Mouse (Mus musculus) lung, postnatal 0 days (tissue): Measurements from ENCODE around the gene Olfr92. TPM values are rescaled to one million over a fixed set of nuclear protein-coding genes. Genes with fewer than 3 reads are reported as not detected.

Experiments
- ATAC-seq: fragments of 200-750 bp; cut with Nextera tagmentation; 2 replicates; pipeline ENCODE4 v1.8.0; 2017; ENCODE audit warnings: moderate library complexity
- DNase-seq: peaks from one replicate; pipeline ENCODE4 v3.0.0-alpha.2; 2016; ENCODE audit warnings: low spot score
- H3K27ac ChIP-seq: fragments of 300-500 bp; sonication (generic); 2 replicates; pipeline ENCODE4 v1.5.1; 2014; ENCODE audit warnings: antibody characterized with exemption, mild to moderate bottlenecking, low read length, mixed read lengths
- H3K27me3 ChIP-seq: fragments of 300-500 bp; sonication (generic); replicated peaks from 2 replicates; pipeline ENCODE4 v1.6.1; 2014; ENCODE audit warnings: low read length, mixed read lengths; ENCODE audit not compliant: insufficient read depth
- H3K36me3 ChIP-seq: fragments of 300-500 bp; sonication (generic); 2 replicates; pipeline ENCODE4 v1.6.1; 2014; ENCODE audit warnings: low read length, mixed read lengths; ENCODE audit not compliant: insufficient read depth
- H3K4me1 ChIP-seq: fragments of 300-500 bp; sonication (generic); 2 replicates; pipeline ENCODE4 v1.6.1; 2014; ENCODE audit warnings: antibody characterized with exemption, low read depth, low read length, mixed read lengths; ENCODE audit not compliant: insufficient read depth
- H3K4me2 ChIP-seq: fragments of 300-500 bp; sonication (generic); replicated peaks from 2 replicates; pipeline ENCODE4 v1.6.1; 2014; ENCODE audit warnings: low read depth, mild to moderate bottlenecking, low read length, moderate library complexity, mixed read lengths
- H3K4me3 ChIP-seq: fragments of 300-500 bp; sonication (generic); 2 replicates; pipeline ENCODE4 v1.5.1; 2014; ENCODE audit warnings: low read depth, low read length
- H3K9ac ChIP-seq: fragments of 300-500 bp; sonication (generic); replicated peaks from 2 replicates; pipeline ENCODE4 v1.6.1; 2014; ENCODE audit warnings: low read depth, mild to moderate bottlenecking
- H3K9me3 ChIP-seq: fragments of 300-500 bp; sonication (generic); 2 replicates; pipeline ENCODE4 v1.6.1; 2016; ENCODE audit warnings: low read length, mixed read lengths
- CTCF ChIP-seq: IDR thresholded peaks from 2 replicates; pipeline ENCODE4 v1.5.1; 2016; ENCODE audit warnings: antibody characterized with exemption, mild to moderate bottlenecking
- EP300 ChIP-seq: IDR thresholded peaks from 2 replicates; pipeline ENCODE4 v1.6.1; 2016; ENCODE audit warnings: antibody characterized with exemption, mild to moderate bottlenecking, control low read depth
- WGBS: fragments of 180-500 bp; shearing (Covaris S2); extraction: QIAGEN DNeasy Blood & Tissue Kit; methylation state at CpG from one replicate; pipeline ENCODE4 v1.1.7; 2014; 5-methylcytosine and 5-hydroxymethylcytosine counted together
- polyA plus RNA-seq: library from polyadenylated mRNA; unstranded; fragments of >200 nt; fragmentation: Nextera tagmentation; extraction: Ambion mirVana; gene quantifications from 2 replicates; pipeline ENCODE4 v1.2.1, GENCODE M21; 2015

The Olfr92 gene
- polyA plus RNA-seq, 1 experiment from 2014 or later = not detected

DNA sequence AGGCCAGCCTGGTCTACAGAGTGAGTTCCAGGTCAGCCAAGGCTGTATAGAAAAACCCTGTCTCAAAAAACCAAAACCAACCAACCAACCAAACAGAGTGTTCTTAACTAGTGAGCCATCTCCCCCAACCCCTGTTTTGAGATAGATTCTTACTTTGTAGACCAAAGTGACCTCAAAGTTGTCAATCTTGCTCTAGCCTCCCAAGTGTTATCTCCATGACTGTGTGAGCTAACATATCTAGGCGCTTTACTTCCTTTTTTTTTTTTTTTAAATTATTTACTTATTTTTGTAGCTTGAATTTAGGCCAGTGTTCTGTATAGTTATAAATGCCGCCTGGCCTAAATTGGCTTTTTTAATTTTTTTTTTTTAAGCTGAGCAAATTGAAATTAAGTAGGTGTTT lies 53.9 kb downstream of the Olfr92 start:
- TF ChIP-seq CTCF (no peak), EP300 (no peak)
- WGBS = 96% methylated on average over 2 of the region's 2 CpGs
- H3K4me3 ChIP-seq = no peak overlapping the region
- no peaks in the 10 kb centered on the region for H3K9me3 ChIP-seq
- ATAC-seq (no peak), DNase-seq (no peak)
- no peaks in the 10 kb centered on the region for H3K4me1 ChIP-seq
- no peak overlapping the region for H3K9ac ChIP-seq
- no peak overlapping the region for H3K4me2 ChIP-seq
- H3K27ac ChIP-seq = no peak overlapping the region
- peaks cover 37% of the 10 kb centered on the region; the same call in 1 of the 2 replicates for H3K36me3 ChIP-seq
- H3K27me3 ChIP-seq = no peaks in the 10 kb centered on the region

DNA sequence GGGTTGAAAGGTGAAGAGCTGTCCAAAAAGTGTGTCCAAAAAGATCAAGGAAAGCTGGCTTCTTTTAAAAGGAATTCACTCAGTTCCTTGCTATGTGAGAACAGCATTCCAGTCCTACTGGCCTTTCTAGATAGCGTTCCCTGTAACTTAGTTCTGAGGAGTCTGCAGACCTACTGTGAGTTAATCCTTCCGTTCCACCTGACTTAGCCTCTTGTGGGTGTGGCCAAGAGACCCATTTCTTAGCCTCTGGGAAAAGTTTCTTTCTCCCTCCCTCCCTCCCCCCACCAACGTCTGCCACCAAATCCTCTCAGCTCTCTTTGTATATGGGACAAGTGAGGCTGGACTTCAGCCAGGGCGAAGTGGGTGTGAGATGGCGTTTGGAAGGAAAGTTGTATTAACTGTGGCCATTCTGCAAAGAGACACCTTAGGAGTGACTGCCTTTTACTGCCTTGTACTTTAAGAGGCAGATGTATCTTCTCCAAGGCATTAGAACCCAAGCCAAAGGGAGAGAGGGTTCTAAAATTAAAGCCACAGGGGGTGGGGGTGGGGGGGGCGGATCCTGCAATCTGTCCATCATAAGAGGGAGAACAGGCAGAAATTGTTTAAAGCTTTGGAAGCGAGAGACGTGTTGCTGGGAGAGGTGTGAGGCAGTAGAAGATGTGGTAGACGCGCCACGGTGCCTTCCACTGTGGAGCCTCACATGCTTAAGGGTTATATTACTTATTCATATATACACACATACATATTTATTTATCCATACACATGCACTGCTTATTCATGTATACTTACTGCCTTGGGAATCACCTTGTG lies 56.0 kb downstream of the Olfr92 start:
- no peaks in the 10 kb centered on the region for H3K27me3 ChIP-seq
- WGBS = 68% methylated on average over 11 of the region's 11 CpGs
- ATAC-seq (no peak), DNase-seq (no peak)
- no peaks in the 10 kb centered on the region for H3K9me3 ChIP-seq
- no peak overlapping the region for H3K4me3 ChIP-seq
- no peak overlapping the region for H3K27ac ChIP-seq
- H3K36me3 ChIP-seq = peaks cover 26% of the 10 kb centered on the region; the same call in 1 of the 2 replicates
- H3K4me2 ChIP-seq = no peak overlapping the region
- no peaks in the 10 kb centered on the region for H3K4me1 ChIP-seq
- H3K9ac ChIP-seq = no peak overlapping the region
- TF ChIP-seq CTCF (no peak), EP300 (no peak)

DNA sequence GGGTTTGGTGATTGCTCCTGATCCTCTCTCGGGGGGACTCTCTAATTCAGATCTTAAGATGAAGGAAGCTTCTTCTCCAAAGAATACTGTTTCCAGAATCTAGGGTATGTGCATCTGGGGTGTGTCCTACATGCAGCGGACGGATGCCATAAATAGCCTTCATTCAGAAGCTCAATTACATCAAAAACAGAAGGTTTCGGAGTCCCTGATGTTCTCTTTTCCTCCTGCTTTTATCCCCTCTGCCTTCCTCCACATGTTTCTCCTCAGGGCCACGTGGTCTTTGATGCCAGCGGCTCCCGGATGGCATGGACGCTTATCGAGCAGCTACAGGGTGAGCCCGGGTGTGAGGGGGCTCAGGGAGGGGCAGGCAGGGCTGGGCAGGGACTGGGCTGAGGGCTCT lies 56.8 kb downstream of the Olfr92 start:
- Histone ChIP-seq H3K4me1 (no peaks in the 10 kb centered on the region), H3K36me3 (peaks cover 22% of the 10 kb centered on the region; the same call in 1 of the 2 replicates), H3K4me2 (no peak overlapping the region), H3K27me3 (no peaks in the 10 kb centered on the region), H3K4me3 (no peak overlapping the region), H3K9ac (no peak overlapping the region), H3K9me3 (no peaks in the 10 kb centered on the region), H3K27ac (no peak overlapping the region)
- ATAC-seq (no peak), DNase-seq (no peak)
- TF ChIP-seq CTCF (no peak), EP300 (no peak)
- WGBS = 79% methylated on average over 10 of the region's 10 CpGs

DNA sequence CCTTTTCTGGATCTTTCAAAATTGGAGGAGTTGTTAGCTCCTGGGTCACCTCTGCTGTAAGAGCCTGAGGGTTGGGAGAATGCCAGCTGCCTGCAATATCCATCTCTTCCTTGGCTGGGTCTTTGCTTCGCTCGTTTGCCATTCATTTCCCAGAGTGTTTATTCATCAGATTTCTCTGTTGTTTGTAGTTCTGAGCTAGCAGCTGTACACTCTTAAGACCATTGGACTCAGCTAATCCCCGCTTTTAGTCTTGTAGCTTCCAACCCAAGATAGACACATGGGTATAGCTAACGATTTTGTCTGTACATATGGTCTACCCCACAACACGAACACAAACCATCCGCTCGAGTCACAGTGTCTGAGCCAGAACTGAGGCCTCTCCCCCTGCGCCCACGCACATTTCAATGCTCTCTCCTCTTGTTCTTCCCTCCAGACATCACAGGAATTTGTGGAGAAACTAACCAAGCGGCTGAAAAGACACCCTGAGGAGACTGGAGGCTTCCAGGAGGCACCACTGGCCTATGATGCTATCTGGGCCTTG lies 57.7 kb downstream of the Olfr92 start:
- Histone ChIP-seq H3K9me3 (no peaks in the 10 kb centered on the region), H3K27me3 (no peaks in the 10 kb centered on the region), H3K36me3 (peaks cover 26% of the 10 kb centered on the region; the same call in 1 of the 2 replicates), H3K27ac (no peak overlapping the region), H3K4me3 (no peak overlapping the region), H3K9ac (no peak overlapping the region), H3K4me1 (no peaks in the 10 kb centered on the region), H3K4me2 (no peak overlapping the region)
- no peak for TF ChIP-seq EP300
- TF ChIP-seq CTCF = no peak
- ATAC-seq (no peak), DNase-seq (no peak)
- WGBS = 90% methylated on average over 10 of the region's 10 CpGs

DNA sequence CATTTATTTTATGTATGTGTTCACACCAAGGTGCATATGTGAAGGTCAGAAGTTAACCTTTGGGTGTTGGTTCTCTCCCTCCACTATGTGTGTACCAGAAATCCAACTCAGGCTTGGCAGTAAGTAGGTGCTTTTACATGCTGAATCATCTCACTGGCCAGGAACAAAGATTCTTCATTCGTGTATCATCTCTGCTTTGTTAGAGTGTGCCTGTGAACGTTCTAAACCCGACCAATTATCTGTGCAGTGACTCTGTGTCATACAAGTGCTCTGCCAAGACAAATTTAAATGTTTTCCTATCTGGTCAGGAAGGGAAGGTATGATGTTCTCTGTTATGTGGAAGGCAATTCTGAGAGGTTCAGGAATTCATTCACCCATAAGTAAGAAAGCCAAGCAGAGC lies 58.5 kb downstream of the Olfr92 start:
- no peak overlapping the region for H3K4me2 ChIP-seq
- DNase-seq (no peak), ATAC-seq (no peak)
- WGBS = 86% methylated on average over 3 of the region's 3 CpGs
- no peak overlapping the region for H3K9ac ChIP-seq
- no peak overlapping the region for H3K27ac ChIP-seq
- peaks cover 33% of the 10 kb centered on the region; the same call in 1 of the 2 replicates for H3K36me3 ChIP-seq
- no peak overlapping the region for H3K4me3 ChIP-seq
- H3K27me3 ChIP-seq = no peaks in the 10 kb centered on the region
- TF ChIP-seq EP300 = no peak
- no peak for TF ChIP-seq CTCF
- H3K9me3 ChIP-seq = no peaks in the 10 kb centered on the region
- no peaks in the 10 kb centered on the region for H3K4me1 ChIP-seq

Other genes with a start within 250 kb of the Olfr92 start
- not detected in 2 replicates for gene Trim40, start 230.0 kb downstream of the Olfr92 start, polyA plus RNA-seq
- gene Trim31, start 222.0 kb downstream of the Olfr92 start, polyA plus RNA-seq = not detected in 2 replicates
- 13.4 and 13.5 TPM in 2 replicates for gene Rnf39, start 177.2 kb downstream of the Olfr92 start, polyA plus RNA-seq
- gene Ppp1r11, start 168.3 kb downstream of the Olfr92 start, polyA plus RNA-seq = 96.9 and 108 TPM in 2 replicates
- gene Znrd1, start 161.5 kb downstream of the Olfr92 start, polyA plus RNA-seq = 63.8 and 72.8 TPM in 2 replicates
- 5.1 and 6.1 TPM in 2 replicates for gene Znrd1as, start 161.5 kb downstream of the Olfr92 start, polyA plus RNA-seq
- gene 2410137M14Rik, start 138.9 kb downstream of the Olfr92 start, polyA plus RNA-seq = 0.14 TPM in 1 of 2 replicates, not detected in the other
- 0.13 and 0.21 TPM in 2 replicates for gene H2-M5, start 130.6 kb downstream of the Olfr92 start, polyA plus RNA-seq
- 35.6 and 44.3 TPM in 2 replicates for gene Zfp57, start 118.9 kb downstream of the Olfr92 start, polyA plus RNA-seq
- 0.07 TPM in 1 of 2 replicates, not detected in the other for gene Mog, start 96.7 kb downstream of the Olfr92 start, polyA plus RNA-seq
- gene Gabbr1, start 74.1 kb downstream of the Olfr92 start, polyA plus RNA-seq = 5.8 and 6.2 TPM in 2 replicates
- not detected in 2 replicates for gene Olfr90, start 31.6 kb downstream of the Olfr92 start, polyA plus RNA-seq
- gene Olfr91, start 21.8 kb downstream of the Olfr92 start, polyA plus RNA-seq = not detected in 2 replicates
- not detected in 2 replicates for gene Olfr93, start 41.4 kb upstream of the Olfr92 start, polyA plus RNA-seq
- gene Ubd, start 73.8 kb upstream of the Olfr92 start, polyA plus RNA-seq = not detected in 2 replicates
- gene Olfr94, start 80.9 kb upstream of the Olfr92 start, polyA plus RNA-seq = not detected in 2 replicates
- gene Olfr95, start 93.0 kb upstream of the Olfr92 start, polyA plus RNA-seq = not detected in 2 replicates
- not detected in 2 replicates for gene Olfr96, start 100.1 kb upstream of the Olfr92 start, polyA plus RNA-seq
- gene Olfr97, start 117.2 kb upstream of the Olfr92 start, polyA plus RNA-seq = not detected in 2 replicates
- gene Olfr98, start 143.7 kb upstream of the Olfr92 start, polyA plus RNA-seq = not detected in 2 replicates
- gene H2-M3, start 150.1 kb upstream of the Olfr92 start, polyA plus RNA-seq = 5.5 and 5.9 TPM in 2 replicates
- not detected in 2 replicates for gene Olfr99, start 163.4 kb upstream of the Olfr92 start, polyA plus RNA-seq
- gene Olfr101, start 184.2 kb upstream of the Olfr92 start, polyA plus RNA-seq = not detected in 2 replicates
- gene Olfr102, start 197.0 kb upstream of the Olfr92 start, polyA plus RNA-seq = not detected in 2 replicates
- gene Olfr103, start 219.6 kb upstream of the Olfr92 start, polyA plus RNA-seq = not detected in 2 replicates
- not detected in 2 replicates for gene Olfr104-ps, start 239.5 kb upstream of the Olfr92 start, polyA plus RNA-seq